ENCODE assay signal across 14 mouse cellular contexts in the genomic region with DNA sequence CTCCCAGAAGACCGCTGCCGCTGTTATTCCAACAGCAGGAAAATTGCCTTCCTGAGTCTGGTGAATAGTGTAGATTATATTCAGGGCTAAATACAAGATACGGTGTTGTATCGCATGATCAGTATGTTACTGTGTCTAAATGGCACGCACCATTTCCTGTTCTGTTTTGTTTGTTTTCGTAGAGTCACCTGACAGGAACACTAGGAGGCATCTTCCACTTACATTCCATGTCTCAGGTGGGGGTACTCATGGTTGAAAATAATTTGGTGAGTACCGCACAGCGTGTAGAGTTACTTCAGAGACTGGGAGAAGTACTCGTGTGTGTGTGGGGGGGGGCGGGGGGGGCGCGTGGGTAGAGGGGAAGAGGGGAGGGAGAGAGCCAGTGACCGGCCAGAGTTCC. TPM values are rescaled to one million over a fixed set of nuclear protein-coding genes. Genes with fewer than 3 reads are reported as not detected.
"Had no signal": no experiment of that assay in that cellular context is flagged by ENCODE, and none has a peak within 500 bp of the region (broad histone marks: within the 10 kb centered on the region; RNA-seq: fewer than 3 reads in every experiment).

No protein-coding gene starts in this region.

- DNase-seq: kidney, adult 11 months; kidney, postnatal 36 days; layer of hippocampus, adult 9-11 months; liver; liver, embryonic 13.5 days; liver, postnatal 0 days; right cerebral cortex, adult 18-20 months; right cerebral cortex, postnatal 25 days; thymus, postnatal 36 days had no signal

- ATAC-seq: liver, postnatal 0 days; midbrain, embryonic 15.5 days had no signal

- H3K9me3 ChIP-seq: limb, embryonic 12.5 days; liver, embryonic 13.5 days; megakaryocyte, embryonic 14.5 days; midbrain, embryonic 15.5 days had no signal

- H3K4me2 ChIP-seq: limb, embryonic 12.5 days; liver, embryonic 13.5 days; midbrain, embryonic 11.5 days; midbrain, embryonic 15.5 days had no signal

- H3K27ac ChIP-seq: limb, embryonic 12.5 days; liver, embryonic 13.5 days; macrophage; midbrain, embryonic 15.5 days had no signal

- H3K27me3 ChIP-seq: limb, embryonic 12.5 days; midbrain, embryonic 15.5 days had no signal

- H3K36me3 ChIP-seq: limb, embryonic 12.5 days; liver, embryonic 13.5 days; midbrain, embryonic 15.5 days had no signal

- H3K9ac ChIP-seq: limb, embryonic 12.5 days; liver, embryonic 13.5 days; liver, postnatal 0 days; midbrain, embryonic 15.5 days had no signal

- H3K4me3 ChIP-seq: limb, embryonic 12.5 days; liver, embryonic 13.5 days; megakaryocyte, embryonic 14.5 days; midbrain, embryonic 15.5 days had no signal

- H3K4me1 ChIP-seq: limb, embryonic 12.5 days; liver, embryonic 13.5 days; midbrain, embryonic 15.5 days had no signal

RNA-seq across cellular contexts. Expression of gene Catsperd, which starts 19.6 kb away (rescaled TPM):
- polyA plus RNA-seq: macrophage had no signal
